Mouse (Mus musculus): ENCODE measurements at regions not wholly inside any gene's neighbourhood (a gene's known extent, or its start where the extent isn't known, plus 50 kb on each side); places are given as distances from the start of the nearest gene placed in this dataset.

DNA sequence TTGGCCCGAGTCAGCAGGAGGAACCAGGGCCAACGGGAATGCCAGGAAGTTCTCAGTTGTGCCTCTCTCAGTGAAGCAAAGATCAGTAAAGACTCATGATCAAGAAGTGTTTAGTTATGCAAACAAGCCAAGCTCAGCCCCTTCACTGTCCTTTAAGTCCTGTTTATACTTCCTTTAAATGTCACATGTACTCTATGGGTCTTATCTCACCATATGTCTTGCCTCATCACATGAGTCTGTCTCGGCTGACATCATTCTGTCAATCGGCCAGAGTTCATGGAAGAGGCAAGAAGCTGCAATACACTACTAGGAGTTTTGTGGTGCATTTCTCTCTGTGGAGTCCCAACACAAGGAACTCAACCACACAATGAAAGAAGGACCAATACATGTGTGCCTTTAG, 71.8 kb downstream of the Scp2d1 start:
- no peak for DNase-seq

- DNase-seq, result peak in 1 of 2 experiments; percentile 7
Observed at GRCm38 (mm10) chr2:144896430-144896829, 73.0 kb downstream of the Scp2d1 start.

DNA sequence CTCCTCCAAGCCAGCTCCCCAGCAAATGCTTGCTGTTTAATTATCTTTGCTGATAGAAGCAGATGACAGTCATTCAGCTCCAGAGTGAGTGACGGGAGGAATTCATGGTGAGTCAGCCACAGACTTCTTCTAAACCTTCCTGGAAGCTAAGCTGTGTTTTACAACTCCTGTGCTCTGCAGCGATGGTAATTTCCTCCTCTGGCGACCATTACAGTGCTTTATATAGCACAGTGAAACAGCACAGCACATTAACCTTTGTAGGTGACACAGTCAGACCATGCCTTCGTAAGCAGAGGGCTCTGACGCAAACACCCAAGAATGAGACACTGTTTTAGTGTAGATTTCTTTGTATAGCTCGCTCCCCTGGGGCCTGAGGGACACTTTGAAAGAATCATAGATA, 83.3 kb downstream of the Scp2d1 start:
- DNase-seq, result no peak

DNA sequence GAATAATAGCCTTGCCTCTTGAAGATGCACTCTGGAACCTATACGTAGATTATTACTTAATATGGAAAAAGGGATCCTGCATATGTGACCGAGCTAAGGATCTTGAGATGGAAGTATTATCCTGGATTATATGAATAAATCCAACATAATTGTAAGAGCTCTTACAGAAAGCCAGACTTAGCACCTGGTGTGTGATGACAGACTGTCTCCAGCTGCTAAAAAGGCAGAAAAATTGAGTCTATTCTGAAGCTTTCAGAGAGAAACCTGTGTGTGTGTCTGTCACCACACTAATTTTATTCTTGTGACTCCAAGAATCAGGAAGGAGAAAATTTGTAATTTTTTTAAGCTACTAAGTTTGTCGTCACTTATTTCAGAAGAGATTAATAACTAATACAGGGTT, 122.4 kb downstream of the Scp2d1 start:
- no peak for DNase-seq

GRCm38 (mm10) chr2:144946468-144946867, 123.0 kb downstream of the Scp2d1 start:
- DNase-seq, result no peak

GRCm38 (mm10) chr2:144949232-144949631, 125.8 kb downstream of the Scp2d1 start:
- no peak for DNase-seq

All from heart, adult 18-20 months (tissue).